Mouse (Mus musculus) fibroblast of lung, adult 2 months (primary cell): Measurements from ENCODE around the gene Zbtb5.
A peak's percentile ranks its signal among the peaks of the same experiment; 100 is the strongest.
"Not testable (repeated sequence)": the region's sequence is repeated elsewhere in the genome, so short reads cannot be mapped to it uniquely, and the experiment has no call there.

Source experiments
- DNase-seq: peaks from one replicate; pipeline ENCODE4 v3.0.0-alpha.2; 2011; ENCODE audit warnings: low read depth

The Zbtb5 gene

DNA sequence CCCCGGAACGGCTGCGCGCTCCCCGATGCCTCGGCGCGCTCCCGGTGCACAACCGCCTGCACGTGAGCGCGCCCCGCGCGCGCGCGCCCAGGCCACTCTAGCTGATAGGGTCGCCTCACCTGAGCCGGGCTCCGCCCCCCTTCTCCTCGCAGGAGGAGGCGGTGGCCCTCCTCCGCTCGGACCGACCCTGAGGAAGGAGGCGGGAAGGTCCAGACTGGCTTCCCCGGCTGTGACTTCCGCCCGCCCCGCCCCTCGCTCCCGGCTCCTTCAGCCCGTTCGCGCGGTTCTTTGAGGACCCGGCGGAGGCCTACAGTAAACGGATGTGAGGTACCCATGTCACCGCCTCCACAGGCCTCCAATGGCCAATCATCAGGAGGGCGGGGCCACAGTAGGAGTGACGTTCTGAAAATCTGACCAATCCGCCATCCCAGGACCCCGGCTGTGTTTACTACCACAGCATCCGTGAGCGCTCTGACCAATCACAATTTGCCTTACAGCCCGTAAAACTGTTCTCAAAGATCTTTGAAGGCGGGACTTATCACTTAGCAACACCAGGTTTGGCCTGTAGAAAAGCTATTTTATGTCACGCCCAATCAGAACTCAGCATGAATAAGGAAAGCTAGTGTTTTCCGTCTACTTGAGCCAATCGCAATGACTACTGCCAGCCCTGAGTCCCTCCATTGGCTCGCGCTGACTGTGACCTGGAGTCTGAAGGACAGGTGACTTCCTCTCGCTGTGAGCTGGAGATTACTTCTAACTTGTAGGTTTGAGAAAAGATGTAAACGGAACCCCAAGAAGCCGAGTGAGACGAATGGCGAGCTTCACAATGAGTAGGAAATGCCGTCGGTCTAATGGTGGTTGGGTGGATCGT is at the start of gene Zbtb5:
TSS of gene Zbtb5 (minus strand) at position 308 of the 871 bp plus-strand sequence.
- DNase-seq, result peak; percentile 100

DNA sequence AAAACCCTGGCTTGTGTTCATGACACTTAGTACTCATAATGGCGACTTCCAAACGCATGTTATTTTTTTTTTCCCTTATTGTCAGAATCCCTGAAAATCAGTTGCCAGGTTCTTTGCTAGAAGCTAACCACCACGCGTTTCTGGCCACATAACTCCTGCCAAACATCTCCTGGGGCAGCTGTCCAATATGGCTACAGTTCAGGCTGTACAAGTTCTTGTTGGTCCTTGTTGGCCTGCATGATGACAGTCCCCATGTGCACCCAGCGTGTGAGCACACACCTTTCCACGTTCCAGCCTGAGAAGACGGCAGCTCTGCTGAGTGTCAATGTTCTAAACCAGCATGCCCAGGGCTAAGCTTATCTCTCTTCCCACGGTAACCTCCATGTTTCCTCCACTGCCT is 43.2 kb upstream of the Zbtb5 start:
- DNase-seq, result peak; percentile 60

DNA sequence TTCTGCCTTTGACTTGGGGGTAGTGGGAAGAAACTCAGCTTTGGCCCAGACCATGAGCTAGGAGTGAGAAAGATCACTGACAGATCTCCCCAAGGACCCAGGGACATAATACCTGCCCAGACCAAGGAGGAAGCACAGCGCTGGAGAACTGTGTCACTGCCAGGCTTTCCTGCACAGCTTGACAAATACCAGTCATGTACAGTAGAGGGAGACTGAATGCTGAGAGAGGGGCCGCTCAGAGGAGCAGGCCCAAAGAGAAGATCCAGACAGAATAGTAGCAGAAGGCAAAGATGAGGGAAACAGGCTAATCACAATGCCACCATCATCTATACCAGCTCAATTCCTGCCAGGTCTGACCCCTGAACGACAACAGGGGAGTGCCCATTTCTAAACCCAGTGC is 42.6 kb upstream of the Zbtb5 start:
- no peak for DNase-seq

DNA sequence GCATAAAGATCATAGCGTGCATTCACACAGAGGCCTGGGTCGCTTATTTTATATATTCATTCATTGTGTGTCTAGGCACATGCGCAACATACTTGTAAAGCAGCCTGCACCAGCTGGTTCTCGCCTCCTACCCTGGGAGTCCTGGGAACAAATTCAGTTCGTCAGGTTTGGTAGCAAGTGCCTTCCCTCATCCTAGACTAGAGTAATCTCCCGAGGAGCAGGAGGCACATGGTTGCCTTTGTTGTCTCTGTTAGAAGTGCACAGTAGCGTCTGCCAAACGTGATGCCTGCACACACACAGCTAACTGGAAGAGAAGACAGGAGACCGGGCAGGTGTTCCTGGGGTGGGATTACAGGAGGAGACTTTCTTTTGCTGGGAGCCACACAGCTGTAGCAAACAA is 35.7 kb upstream of the Zbtb5 start:
- DNase-seq, result no peak

DNA sequence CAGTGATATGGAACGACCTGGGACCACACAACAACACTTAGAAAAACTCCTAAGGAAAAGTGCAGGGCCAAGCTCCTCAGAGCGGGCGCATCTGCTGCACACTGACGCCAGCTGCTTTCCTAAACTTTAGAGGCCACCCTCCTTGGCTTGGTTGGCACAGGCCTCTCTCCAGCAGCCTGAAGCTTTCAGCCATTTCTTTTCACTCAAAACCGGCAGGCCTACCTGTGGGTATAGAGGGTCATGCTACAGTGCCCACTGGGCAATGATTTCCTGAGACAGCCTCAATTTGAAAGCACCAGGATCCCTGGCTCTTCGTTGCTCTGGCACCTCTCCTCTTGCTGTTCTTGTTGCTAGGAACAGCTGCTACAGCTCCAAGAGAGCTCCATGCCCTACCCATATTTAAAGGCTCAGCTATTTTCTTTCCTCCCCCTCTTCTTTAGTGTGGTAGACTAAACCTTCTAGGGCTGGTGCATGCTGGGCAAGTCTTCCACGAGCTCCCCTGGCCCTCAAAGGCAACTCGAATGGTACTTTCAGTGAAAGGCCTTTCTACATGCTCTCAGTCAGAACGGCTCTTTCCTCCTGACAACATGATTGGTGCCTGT is 35.2 kb upstream of the Zbtb5 start:
- no peak for DNase-seq

DNA sequence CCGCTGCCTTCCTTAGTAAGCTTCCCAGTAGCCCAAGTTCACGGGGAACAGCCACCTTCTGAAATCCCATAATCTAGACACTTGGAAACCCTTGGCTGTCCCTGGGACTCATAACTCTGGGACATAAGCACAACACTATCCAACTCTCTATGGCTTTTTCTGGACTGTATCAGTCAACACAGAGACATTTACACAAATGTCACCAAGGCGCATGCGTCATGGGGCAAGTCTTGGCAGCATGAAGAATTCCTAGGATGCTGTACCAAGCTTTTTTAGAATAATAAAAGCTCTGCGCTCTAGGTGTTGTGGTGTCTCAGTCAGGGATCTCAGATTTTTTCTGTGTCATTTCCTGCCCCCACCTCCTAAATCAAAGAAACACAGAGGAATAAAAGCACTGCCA is 34.5 kb upstream of the Zbtb5 start:
- DNase-seq, result no peak

DNA sequence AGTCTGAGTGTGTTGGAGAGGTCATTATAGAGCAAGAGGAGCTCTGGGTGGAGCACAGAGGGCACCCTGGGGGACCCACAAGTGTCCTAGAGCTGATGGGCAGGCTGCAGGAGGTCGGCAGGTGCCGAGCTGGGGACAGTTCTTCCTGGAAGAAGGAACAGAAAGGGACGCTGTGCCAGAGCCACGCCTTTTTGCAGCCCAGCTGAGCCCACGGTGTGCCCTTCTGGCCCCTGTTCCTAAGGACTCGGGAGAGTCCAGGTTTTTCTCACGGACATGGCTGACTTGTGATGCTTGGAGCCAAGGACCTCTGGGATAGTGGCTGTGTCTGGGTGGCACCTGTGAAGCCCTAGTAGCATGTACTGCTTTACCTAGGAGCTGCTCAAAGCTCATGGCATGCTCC is 28.6 kb upstream of the Zbtb5 start:
- DNase-seq, result no peak

DNA sequence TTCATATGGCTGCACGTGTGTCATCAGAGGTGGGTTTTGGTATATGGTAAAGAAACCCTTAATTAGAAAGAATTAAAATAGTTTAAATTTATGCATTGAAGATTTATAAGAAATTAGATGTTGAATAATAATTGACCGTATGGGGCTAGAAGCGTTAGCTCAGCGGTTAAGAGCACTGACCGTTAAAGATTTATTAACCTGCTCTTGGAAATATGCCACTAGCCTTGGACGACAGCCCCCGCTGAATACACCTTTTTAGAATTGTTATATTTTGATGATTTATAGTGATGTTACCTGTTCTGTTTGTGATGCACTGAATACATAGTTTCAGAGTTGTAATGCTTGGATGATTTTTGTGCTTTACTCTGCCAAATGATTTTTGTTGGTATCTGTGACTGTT is 27.3 kb upstream of the Zbtb5 start:
- not testable (repeated sequence) for DNase-seq

DNA sequence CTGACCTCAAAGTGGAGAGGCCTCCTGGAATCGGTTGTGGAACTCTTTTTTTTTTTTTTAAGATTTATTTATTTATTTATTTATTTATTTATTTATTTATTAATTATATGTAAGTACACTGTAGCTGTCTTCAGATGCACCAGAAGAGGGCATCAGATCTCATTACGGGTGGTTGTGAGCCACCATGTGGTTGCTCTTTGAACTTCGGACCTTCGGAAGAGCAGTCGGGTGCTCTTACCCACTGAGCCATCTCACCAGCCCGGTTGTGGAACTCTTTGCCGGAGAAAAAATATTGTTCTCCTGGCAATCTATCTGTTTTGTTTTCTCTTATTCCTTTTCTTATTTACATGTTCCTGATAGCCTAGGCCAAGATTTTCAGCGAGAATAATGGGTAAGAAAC is 26.7 kb upstream of the Zbtb5 start:
- DNase-seq, result not testable (repeated sequence)

DNA sequence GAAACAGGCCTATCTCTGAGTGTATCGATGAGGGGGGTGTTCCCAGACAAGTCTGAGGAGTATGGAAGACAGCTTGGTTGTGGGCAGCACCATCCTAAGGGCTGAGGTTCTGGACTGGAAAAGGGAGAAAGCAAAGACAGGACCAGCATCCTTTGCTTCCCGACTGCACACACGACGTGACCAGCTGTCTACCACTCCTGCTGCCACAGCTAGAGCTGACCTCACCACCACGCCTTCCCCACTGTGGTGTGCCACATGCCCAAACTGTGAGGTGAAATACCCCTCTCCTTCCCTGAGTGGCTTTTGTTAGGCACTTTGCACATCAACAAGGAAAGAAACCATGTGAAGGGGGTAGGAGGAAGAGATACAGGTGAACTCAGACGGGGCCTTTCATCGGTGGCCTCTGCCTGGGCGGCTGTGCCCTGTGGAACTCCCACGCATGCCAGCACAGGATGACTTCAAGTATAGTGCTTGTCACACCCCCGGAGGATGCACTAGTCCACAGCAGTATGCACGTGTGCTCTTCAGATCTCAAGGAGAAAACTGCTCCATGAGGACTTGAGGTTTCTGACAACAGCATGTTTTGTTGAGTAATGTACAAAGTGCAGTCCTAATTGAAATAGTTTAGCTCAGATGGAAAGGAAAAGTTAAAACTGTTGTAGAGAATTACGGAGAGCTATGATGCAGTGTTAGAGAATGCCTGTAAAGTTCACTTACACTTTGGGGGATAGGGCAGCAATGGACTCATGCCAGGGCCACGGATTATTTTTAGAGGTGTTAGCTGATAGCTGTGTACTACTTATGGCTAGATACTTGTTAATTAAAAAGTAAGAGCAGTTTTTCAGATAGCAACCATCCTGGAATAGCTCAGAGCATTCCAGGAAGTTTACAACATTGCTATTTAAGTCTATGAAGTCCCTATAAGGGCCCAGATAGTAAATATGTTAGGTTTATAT is 25.5 kb upstream of the Zbtb5 start:
- no peak for DNase-seq

DNA sequence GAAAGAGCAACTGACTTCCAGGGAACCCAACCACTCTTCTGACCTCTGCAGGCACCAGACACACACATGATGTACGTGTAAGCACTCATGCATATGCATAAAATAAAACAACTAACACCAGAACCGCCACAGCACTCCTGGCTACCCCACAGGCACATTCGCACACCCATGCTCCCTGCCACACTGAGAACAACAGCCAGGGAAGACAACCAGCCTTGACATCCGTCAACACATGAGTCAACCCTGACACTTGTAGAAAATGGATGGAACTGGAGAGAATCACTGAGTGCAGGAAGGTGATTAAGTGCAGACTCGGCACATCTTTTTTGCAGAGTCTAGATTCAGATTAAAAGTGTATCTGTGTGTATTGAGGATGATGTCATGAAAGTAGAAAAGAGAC is 24.4 kb upstream of the Zbtb5 start:
- no peak for DNase-seq

DNA sequence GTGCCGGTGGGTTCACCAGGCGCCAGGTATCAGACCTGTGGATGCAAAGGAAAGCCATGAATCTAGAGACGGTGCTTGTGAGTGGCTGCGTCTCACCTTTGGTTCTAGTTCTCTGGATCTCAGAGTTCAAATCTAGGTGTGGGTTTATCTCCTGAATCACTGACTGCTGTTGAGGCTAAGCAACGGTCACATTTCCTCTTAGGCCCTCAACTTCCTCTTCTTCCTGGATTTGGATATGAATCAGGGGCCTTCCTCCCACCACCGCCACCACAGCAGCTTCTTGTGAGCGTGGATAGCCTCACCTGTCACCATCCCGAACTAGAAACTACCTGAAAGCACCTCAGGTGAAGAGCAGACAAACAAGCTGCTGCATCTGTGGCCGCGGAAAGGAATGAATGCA is 23.8 kb upstream of the Zbtb5 start:
- no peak for DNase-seq

DNA sequence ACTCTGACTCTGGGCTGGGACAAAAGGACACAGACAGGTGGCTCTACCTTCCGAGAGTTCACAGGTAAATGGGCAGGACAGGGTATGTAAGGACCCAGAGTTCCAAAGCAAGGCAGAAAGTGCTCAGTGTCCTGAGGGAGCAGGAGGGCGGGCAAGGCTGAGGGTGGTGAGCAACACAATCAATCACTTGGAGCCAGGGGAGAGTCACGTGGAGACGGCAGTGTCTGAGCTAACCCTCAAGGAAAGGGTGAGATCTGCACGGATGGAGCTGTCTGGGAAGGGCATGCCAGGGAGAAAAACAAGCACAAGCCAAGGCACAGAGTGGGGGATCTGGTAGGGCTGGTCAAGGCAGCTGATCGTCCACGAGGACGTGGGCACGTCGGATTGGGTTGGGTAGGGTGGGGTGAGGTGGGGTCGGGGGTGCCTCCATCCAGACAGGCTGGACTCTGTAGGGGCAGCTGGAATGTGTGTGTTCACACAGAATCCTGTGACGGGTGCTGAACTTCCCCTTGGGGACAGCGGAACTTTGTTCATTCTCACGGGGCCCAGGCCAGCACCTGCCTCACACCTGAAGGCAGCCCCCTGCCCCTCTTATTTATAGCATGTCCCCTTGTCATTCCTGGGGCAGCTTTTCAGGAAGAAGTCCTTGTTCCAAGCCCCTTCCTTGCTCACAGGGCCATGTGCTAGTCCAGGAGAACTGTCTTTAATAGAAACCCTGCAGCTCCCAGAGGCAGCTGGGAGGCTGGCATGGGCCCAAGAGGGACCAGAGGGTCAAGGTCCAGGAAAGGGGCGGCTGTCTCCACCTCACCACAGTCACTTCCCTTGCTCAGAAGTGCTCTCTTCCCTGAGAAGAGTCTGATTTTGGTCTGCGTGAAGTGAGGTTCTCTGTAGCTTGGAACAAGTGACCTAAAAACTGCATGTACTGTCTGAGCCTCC is 22.7 kb upstream of the Zbtb5 start:
- no peak for DNase-seq

DNA sequence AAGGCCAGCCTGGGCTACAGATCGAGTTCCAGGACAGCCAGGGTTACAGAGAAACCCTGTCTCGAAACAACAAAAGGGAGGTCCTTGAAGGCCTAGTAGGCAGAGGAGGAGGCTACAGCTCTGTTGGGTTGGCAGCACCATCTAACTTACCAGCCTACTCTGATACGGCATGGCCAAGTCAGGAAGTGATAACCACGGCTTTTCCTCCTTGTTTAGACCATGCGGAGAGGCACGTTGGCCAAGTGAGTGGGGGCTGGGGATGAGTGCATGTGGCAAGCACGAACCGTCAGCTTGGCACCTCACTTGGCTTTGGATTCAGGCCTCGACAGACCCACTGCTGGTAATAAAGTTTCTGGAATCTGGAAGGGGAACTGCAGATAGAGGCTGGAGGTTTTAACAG is 20.4 kb upstream of the Zbtb5 start:
- no peak for DNase-seq

DNA sequence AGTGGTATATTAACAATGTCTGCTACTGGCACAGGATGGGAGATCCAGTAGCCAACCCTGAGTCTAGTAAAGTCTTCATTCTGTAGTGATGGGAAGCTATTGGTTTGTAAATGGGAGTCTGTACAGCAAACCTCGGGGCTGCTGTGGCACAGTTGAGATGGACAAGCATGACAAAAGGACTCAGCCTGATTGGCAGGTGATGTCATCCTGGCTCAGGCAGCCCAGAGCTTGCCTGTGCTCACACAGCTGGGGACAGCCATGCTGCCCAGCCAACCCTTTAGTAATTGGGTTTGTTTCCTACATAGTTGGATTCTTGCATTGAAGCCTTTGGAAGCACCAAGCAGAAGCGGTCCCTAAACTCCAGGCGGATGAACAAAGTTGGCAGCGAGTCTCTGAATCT is 14.2 kb upstream of the Zbtb5 start:
- no peak for DNase-seq

DNA sequence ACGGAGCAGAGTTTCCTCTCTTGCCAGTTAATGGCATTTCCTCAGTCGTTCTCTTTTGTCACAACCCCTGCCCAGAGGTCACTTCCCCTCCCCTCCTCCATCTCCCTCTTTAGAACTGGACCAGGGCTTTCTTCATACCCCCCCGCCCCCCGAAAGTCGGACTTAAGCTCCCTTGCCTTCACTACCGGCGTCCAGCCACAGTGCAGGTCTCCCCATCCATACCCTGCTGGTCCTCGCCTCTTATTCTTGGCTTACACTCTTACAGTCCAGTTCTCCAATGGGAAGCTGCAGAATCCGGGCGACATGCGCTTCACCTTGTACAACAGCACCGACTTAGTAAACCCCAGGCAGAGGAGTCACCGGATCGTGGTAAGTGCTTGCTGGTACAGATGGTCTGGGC is 6.8 kb upstream of the Zbtb5 start:
- DNase-seq, result no peak

DNA sequence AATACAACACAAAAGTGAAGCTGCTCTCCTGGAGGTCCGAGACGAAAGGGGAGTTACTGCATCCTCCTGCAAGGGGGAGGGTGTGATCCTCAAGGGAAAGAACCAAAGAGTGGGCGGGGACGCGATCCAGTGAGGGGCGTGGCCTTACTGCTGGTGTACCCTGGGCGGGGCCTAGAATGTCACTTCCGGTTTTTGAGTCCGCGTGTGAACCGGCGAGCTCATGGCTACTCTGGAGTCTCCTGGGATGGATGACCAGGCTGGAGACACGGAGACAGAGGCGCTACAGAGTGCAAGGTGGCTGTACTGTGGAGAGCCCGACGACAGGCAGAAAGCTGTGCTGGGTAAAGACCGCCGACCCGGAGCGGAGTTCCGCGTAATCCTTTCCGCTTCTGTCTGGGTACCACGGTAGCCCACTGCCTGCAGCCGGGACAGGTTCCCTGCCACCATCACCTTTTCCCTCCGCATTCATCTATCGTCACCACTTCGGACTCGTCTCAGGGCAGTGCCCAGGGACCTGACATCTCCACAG is 6.3 kb upstream of the Zbtb5 start, which contains the start of gene Polr1e:
TSS of gene Polr1e (plus strand) at position 132 of the 529 bp plus-strand sequence.
- DNase-seq, result peak; percentile 81

DNA sequence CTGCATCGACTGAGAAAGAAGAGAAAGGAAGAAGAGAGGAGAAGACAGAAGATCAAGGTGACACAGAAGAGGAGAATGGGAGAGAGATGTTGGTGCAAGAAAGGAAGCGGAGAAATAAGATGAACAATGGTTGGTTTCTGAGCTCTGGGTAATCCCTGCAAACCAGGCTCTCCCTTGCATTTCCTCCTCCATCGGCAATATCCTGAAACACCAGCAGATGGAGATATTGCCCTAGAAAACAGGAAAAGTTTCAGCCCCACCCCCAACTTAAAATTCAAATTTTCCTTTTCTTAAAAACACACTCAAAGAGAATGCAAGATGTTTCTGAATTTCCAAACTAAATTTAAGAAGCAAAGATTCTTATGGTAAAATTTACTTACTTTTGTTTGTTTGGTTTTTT is 3.4 kb upstream of the Zbtb5 start:
- DNase-seq, result no peak

DNA sequence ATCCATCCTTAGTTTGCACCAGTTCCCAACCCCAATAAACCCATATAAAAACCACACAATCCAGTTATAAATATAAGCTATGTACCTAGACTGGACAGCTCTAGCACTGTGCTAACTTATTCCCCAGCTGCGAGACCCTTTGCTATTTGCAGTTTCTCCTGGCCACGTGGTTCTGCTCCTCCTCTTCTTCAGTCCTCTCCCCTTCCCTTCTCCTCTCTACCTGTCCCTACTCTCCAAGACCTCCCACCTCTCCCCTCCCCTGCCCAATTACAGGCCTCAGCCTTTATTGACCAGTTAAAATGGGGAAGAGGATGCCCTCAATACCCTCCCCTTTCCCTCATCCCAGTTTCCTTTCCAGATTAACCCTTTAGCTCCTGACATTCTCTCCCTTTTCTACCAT is 1.3 kb upstream of the Zbtb5 start:
- DNase-seq, result no peak

DNA sequence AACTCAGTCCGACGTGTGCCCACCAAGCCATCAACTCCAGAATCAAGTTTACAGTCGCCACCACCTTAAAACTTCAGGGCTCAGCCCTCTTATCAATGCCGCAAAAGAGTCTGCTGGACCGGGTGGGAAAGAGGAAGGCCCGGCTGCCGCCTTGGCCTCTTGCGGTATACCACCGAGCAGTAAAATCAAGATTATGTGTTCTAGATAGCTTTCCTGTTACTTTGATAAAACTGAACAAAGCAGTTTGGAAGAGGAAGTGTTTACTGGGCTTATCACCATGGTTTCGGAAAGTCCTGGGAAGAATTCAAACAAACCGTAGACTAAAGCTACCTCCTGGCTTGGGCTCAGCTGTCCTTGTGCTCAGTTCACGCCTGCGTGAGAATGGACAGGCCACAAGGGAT is 819 bp upstream of the Zbtb5 start:
- no peak for DNase-seq

DNA sequence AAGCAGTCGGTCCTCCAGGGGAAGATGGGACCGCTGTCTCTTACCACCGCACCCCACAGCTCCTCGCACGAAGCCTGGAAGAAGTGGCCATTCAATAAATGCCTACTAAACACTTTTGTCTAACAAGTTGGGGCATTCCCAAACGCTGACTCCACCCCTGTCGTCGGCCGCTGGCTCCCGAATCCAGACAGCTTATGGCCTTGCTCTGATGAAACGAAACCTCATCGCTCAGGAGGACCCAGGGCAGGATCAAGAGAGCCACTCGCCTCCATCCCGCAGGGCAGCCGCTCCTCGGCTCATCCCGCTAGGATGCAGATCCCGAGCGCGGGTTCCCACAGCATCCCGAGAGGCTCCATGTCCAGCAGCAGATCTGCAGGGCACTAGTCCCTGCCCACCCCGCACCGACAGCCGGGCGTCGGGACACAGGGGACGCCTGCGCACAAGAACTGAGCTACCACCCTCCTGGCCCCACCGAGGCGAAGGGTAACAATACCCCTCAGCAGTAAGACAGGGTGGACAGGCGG is 569 bp downstream of the Zbtb5 start:
- no peak for DNase-seq
